Mouse (Mus musculus): Measurements from ENCODE around the gene Gm20696. TPM values are rescaled to one million over a fixed set of nuclear protein-coding genes. Genes with fewer than 3 reads are reported as not detected.

Gm20696 gene
- polyA plus RNA-seq, 1 experiment = 1.5 TPM

GRCm38 (mm10) chr6:99408880-99409279, 257.7 kb downstream of the Gm20696 start:
- DNase-seq (ENCODE audit: extremely low spot score in 1 of 2, low spot score in 1 of 2) = no peak

GRCm38 (mm10) chr6:99403755-99404390, 262.7 kb downstream of the Gm20696 start:
- DNase-seq (ENCODE audit: extremely low spot score in 1 of 2, low spot score in 1 of 2) = no peak

GRCm38 (mm10) chr6:99402941-99403340, 263.7 kb downstream of the Gm20696 start:
- no peak for DNase-seq (ENCODE audit: extremely low spot score in 1 of 2, low spot score in 1 of 2)

GRCm38 (mm10) chr6:99402370-99402769, 264.2 kb downstream of the Gm20696 start:
- DNase-seq (ENCODE audit: extremely low spot score in 1 of 2, low spot score in 1 of 2) = no peak

DNA sequence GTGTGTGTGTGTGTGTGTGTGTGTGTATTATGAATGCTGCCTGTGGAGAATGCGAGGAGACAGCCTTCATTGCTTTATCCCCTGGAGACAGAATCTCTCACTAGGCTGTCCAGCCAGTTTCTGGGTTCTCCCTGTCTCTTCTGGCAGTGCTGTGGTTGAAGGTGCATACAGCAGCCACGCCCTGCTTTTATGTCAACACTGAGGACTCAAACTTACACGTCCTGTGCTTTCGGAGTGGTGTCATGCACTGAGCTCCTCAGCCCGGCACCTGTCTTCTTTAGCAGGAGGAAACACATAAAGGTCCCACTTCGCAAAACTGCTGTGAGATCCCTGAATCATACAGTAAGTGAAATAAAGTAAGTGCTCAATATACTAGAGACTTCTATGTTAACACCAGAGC, 264.8 kb downstream of the Gm20696 start:
- DNase-seq (ENCODE audit: extremely low spot score in 1 of 2, low spot score in 1 of 2) = no peak

DNA sequence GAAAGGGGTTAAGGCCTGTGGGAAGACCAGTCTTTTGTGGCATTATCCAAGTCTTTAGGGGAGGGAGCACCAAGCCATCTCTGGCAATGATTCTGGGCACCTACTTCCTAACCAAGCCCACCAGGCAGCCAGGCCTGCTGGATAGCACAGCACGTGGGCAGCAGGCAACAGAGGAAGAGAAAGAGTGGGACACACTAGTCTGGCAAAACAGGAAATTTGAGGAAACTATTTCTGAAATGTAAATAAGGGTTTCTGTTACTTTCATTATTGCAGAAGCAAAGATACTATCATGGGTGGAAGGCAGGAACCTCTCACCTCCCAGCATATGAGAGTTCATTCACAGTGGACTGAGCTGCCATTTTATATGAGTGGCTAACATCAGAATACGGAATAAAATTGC, 265.4 kb downstream of the Gm20696 start:
- DNase-seq (ENCODE audit: extremely low spot score in 1 of 2, low spot score in 1 of 2) = no peak

DNA sequence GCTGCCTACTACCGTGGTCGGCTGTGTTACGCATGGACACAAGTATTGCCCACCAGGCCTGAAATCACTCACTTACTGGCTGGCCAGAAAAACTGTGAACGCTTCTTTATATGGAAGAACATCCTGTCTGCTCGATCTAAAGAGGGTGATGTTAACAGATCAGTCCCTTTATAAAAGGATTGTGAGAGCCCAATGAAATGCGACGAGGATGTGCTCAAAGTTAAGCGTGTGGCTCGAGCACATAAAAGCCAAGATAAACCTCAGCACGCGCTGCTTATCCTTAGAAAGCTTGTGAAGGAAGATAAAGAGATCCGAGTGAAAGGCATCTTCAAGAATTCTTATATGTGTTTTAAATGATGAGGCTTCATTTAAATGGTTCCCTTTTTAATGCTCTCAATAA, 270.9 kb downstream of the Gm20696 start:
- no peak for DNase-seq (ENCODE audit: extremely low spot score in 1 of 2, low spot score in 1 of 2)

- no peak for DNase-seq (ENCODE audit: extremely low spot score in 1 of 2, low spot score in 1 of 2)
Observed at GRCm38 (mm10) chr6:99394801-99395200, 271.8 kb downstream of the Gm20696 start.

GRCm38 (mm10) chr6:99392484-99392883, 274.1 kb downstream of the Gm20696 start:
- no peak for DNase-seq (ENCODE audit: extremely low spot score in 1 of 2, low spot score in 1 of 2)

DNA sequence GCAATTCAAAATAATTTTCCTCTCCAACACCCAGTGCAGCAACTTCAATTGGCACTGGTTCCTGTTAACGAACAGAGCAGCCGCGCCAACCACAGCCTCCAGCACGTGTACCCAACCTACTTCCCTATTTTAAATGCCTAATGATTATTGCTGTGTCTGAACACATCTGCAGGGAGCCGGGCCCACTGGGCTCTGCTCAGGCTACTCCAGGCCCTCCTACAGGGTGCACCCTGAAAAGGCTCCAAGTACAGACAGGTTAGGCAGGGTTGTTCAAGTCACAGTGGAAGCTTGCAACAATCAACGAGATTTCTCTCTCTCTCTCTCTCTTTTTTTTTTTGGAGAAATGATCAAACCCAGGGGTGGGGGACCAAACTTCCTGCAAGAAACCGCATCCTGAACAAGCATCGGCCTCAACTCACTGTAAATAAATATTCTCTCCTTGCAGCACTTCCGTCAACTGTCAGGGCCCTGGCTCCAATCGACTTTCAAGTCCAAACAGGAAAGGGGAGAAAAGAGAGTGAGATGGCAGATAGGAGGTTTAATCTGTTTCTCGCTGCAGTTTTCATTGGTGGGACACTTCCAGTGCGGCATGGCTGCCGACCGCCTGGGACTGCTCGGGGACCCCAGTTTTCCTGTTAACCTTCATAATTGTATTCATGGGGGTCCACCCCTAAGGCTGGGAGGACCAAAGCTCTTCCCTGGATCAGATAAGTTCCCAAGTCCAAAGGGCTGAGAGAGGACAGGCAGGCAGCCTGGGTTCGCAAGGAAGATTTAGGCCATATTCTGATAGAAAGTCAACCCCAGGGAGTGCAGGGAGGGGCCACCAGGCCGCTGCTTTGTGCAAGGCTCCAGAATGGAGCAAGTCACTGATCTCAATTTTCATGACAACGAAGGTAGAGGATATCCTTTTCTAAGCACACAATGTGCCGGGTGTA, 277.6 kb downstream of the Gm20696 start:
- DNase-seq (ENCODE audit: extremely low spot score in 1 of 2, low spot score in 1 of 2) = no peak

DNA sequence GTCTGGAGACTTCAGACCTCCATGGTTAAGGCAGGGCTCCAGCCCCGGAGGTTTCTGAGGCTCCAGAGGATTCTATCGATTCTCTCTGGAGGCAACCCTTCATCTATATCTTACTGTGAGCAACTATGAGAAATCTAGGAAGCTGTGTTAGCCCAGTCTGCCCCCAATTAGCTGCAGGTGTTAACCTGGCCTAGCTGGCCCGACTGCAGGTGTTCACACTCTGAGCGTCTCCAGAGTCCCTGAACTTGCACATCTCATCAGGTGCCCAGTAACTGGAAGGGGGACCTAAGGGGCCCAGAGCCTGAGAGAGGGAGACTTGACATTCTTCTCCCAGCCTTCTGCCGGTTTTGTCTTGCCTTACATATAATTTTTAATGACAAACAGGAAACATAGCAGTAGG, 278.6 kb downstream of the Gm20696 start:
- no peak for DNase-seq (ENCODE audit: extremely low spot score in 1 of 2, low spot score in 1 of 2)

DNA sequence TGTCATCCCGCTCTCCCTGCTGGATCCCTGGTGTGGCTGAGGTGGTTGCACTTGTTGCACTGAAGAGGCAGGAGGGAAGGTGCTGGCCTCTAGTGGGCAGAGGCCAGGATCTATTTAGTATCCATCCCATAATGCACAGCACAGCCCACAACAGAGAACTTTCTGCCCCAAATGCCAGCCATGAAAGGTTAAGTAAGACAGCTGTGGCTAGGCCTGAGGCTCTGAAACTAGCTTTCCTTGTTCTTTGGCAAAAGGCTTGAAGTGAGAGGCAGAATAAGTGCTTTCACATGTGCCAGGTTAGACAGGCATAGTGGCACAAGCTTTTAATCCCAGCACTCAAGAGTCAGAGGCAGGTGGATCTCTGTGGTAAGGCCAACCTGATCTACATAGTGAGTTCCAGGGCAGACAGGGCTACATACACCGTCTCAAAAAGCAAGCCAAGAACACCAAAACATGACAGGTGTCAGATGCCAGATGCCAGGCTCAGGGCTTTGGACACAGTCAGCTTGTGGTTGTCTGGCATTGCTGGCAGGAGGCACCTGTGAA, 281.5 kb downstream of the Gm20696 start:
- DNase-seq (ENCODE audit: extremely low spot score in 1 of 2, low spot score in 1 of 2) = no peak

DNA sequence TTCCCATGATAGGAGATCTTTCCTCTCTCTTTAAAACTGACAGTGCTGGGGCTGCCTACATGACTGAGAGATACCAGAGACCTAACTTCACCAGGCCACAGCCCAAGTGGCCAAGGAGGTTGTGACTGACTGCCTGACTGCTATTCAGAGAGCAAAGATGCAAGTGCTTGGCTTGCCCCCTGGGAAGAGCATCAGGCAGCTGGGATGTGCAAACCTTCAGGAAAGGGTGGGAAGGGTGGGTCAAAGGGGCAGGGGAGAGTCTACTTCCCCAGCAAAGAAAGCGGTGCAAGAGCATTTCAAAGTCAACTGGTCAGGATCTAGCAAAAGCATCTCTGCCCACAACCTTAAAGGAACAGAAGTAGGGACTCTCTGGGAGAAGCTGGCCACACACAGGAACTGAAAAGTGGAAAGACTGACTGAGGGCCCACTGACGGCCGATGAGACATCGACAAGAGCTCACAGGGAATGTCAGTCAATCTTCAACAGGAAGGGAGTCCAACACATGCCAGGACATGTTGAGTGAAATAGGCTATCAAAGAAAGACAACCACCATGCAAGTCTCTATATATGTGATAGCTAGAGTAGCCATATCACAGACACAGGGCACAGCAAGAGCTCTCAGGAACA, 282.6 kb downstream of the Gm20696 start:
- DNase-seq (ENCODE audit: extremely low spot score in 1 of 2, low spot score in 1 of 2) = no peak

GRCm38 (mm10) chr6:99380146-99380545, 286.5 kb downstream of the Gm20696 start:
- no peak for DNase-seq (ENCODE audit: extremely low spot score in 1 of 2, low spot score in 1 of 2)

DNA sequence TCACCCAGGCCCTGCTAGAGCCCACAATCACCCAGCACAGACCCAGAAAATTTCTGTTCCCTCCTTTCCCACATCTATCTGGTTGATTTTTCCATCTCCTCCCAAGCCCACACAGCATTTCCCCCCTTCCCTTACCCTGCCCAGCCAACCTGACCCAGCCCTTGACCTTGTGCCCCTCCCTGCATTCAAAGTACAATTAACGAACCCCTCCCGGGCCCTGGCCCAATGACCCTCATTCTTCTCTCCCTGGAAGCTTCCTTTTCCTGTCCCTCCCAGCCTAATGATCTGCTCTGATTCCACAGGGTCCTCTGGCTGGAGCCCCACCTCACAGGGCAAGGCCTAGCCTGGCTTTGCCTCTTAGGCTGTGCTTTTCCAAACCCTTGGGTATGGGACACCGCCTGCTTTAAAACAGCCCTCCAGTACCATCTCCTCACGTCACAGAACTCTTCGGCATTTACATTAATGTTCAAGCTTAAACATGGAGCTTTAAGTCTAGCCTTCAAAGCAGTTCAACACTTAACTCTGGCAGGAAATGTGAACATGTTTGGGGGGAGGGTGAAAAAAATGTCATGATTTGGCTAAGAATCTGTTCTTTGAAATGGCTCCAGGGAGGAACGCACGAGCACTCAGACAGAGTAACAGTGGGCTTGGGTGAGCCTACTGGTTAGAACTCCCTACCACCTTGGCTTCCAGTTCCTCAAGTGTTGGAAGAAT, 287.4 kb downstream of the Gm20696 start:
- no peak for DNase-seq (ENCODE audit: extremely low spot score in 1 of 2, low spot score in 1 of 2)

DNA sequence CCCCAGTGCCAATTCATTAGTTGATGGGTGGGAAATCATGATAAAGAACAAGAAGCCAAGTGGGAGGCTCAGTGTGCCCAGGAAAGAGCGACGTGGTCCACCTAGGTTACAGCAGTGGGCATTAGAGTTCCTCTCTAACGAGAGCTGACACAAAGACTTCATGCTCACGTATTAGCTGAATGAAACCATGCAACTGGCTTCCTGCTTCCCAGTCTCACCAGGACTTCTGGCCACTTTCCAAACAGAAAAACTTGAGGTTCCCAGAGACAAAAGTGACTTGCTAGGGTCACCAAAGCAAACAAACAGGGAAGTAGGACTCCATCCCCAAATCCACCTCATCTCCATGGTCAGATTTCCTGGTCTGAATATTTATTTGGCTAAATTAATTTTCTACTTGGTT, 288.9 kb downstream of the Gm20696 start:
- no peak for DNase-seq (ENCODE audit: extremely low spot score in 1 of 2, low spot score in 1 of 2)

DNA sequence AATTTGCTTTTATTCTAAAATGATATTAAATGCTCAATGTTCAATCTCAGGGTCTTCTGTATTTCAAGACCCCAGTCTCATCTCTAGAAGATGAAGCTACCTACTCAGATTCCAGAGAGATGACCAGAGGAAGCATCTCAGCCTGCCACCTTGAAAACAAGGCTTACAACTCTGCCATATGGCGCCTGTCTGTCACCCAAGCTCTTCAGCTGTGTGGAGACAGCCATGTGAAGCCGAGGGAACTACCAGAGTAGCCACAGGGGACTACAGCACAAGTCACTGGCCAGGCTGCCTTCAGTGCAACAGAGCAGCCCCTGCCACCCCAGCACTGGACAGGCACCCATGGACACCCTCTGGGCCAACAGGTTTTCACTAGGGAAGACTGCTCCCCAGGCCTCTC, 289.5 kb downstream of the Gm20696 start:
- DNase-seq (ENCODE audit: extremely low spot score in 1 of 2, low spot score in 1 of 2) = no peak

DNA sequence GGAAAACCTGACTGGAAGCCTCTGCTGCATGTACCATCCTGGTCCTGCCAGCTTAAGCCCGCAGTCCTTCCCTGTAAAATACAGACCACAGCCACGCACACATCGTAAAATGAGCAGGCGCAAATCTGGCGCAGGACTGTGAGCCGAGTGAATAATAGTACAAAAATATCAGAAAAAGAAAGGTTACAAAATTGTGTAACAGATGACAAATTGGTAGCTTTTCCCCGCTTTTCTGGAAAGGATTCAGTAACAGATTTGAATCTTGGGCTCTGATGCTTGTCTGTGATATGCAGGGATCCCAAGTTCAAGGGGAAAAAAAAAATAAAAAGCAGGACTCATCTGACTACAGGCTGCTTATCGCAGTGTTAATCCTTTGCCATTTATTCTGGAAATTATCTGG, 289.9 kb downstream of the Gm20696 start:
- DNase-seq (ENCODE audit: extremely low spot score in 1 of 2, low spot score in 1 of 2) = no peak

DNA sequence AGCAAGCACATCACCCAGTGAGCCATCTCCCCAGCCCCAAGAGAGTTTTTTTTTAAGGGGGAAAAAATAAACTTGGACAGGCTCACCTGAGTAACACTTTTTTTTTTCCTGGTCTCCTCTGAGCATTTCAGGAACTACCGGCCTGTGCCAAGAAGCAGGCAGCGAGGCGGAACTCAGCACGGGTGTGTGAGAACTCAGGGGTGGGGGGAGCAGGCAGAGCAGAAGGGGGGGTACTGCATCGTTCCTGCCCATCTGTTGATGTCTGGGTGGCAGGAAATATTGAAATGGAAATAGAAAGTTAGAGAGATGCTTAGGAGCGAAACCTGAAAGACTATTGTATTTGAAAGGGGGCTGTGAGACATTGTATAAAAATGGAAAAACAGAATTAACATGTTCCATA, 290.7 kb downstream of the Gm20696 start:
- DNase-seq (ENCODE audit: extremely low spot score in 1 of 2, low spot score in 1 of 2) = peak in 1 of 2 experiments; percentile 52

GRCm38 (mm10) chr6:99375376-99375775, 291.2 kb downstream of the Gm20696 start:
- DNase-seq (ENCODE audit: extremely low spot score in 1 of 2, low spot score in 1 of 2) = no peak
